Mouse (Mus musculus) thymus, postnatal 0 days (tissue): ENCODE results near the gene Myo18a. TPM values are rescaled to one million over a fixed set of nuclear protein-coding genes. Genes with fewer than 3 reads are reported as not detected.

Source experiments
- DNase-seq: peaks from one replicate; pipeline ENCODE4 v3.0.0-alpha.2; 2015; ENCODE audit warnings: low spot score
- polyA plus RNA-seq: library from polyadenylated mRNA; unstranded; fragments of >200 nt; fragmentation: Nextera tagmentation; extraction: Ambion mirVana; gene quantifications from 2 replicates; pipeline ENCODE4 v1.2.1, GENCODE M21; 2015

Myo18a gene
- polyA plus RNA-seq, 1 experiment from 2014 or later, result 27.5 TPM

GRCm38 (mm10) chr11:77771879-77772713 lies 9.1 kb downstream of the Myo18a start:
- peak; percentile 76 for DNase-seq

GRCm38 (mm10) chr11:77775701-77776400 lies 12.8 kb downstream of the Myo18a start:
- no peak for DNase-seq

GRCm38 (mm10) chr11:77777436-77777835 lies 14.4 kb downstream of the Myo18a start:
- DNase-seq, result no peak

- DNase-seq, result no peak
Observed at GRCm38 (mm10) chr11:77777937-77778336, 14.9 kb downstream of the Myo18a start.

GRCm38 (mm10) chr11:77779240-77779639 lies 16.2 kb downstream of the Myo18a start:
- no peak for DNase-seq

- no peak for DNase-seq
Observed at GRCm38 (mm10) chr11:77781088-77781487, 18.0 kb downstream of the Myo18a start.

GRCm38 (mm10) chr11:77782104-77782815 lies 19.2 kb downstream of the Myo18a start:
- no peak for DNase-seq

- no peak for DNase-seq
Observed at GRCm38 (mm10) chr11:77783211-77783746, 20.2 kb downstream of the Myo18a start.

- DNase-seq, result peak; percentile 66
Observed at GRCm38 (mm10) chr11:77783747-77784646, 21.0 kb downstream of the Myo18a start.

GRCm38 (mm10) chr11:77784894-77785293 lies 21.8 kb downstream of the Myo18a start:
- DNase-seq, result no peak

- no peak for DNase-seq
Observed at GRCm38 (mm10) chr11:77785396-77785767, 22.3 kb downstream of the Myo18a start.

GRCm38 (mm10) chr11:77785768-77786561 lies 22.9 kb downstream of the Myo18a start:
- no peak for DNase-seq

GRCm38 (mm10) chr11:77787707-77788106 lies 24.7 kb downstream of the Myo18a start, which contains the start of gene Gm10277:
Gene Gm10277, minus strand, starts transcription at chr11:77787747.
- no peak for DNase-seq

- DNase-seq, result no peak
Observed at GRCm38 (mm10) chr11:77789512-77789911, 26.5 kb downstream of the Myo18a start.

- peak; percentile 72 for DNase-seq
Observed at GRCm38 (mm10) chr11:77790286-77790685, 27.2 kb downstream of the Myo18a start.

- peak; percentile 8 for DNase-seq
Observed at GRCm38 (mm10) chr11:77791241-77791727, 28.2 kb downstream of the Myo18a start.

GRCm38 (mm10) chr11:77791752-77792565 lies 28.9 kb downstream of the Myo18a start:
- DNase-seq, result peak; percentile 92

GRCm38 (mm10) chr11:77792566-77792909 lies 29.5 kb downstream of the Myo18a start:
- DNase-seq, result peak; percentile 53
